ENCODE assay signal across 8 mouse cellular contexts in genomic region chr4:109165521-109166173, GRCm38 (mm10). TPM values are rescaled to one million over a fixed set of nuclear protein-coding genes. Genes with fewer than 3 reads are reported as not detected.
DNase-seq lines count a peak whose midpoint lies in the region; ATAC-seq and TF ChIP-seq lines count a peak whose summit lies in the region.

No protein-coding gene starts in this region.

- no peaks in the 10 kb centered on the region for H3K27me3 ChIP-seq in intestine, postnatal 0 days (replicated peaks; ENCODE audit: control insufficient read depth, insufficient read depth, low read length)
- no peaks in the 10 kb centered on the region for H3K27me3 ChIP-seq in intestine, embryonic 16.5 days (replicated peaks; ENCODE audit: control insufficient read depth, insufficient read depth, low read length)
- H3K27me3 ChIP-seq in kidney, adult 2 months (replicated peaks; ENCODE audit: control insufficient read depth, insufficient read depth, low read length), result no peaks in the 10 kb centered on the region
- no peaks in the 10 kb centered on the region for H3K27me3 ChIP-seq in stomach, postnatal 0 days (ENCODE audit: control insufficient read depth, insufficient read depth, low read length)

- H3K4me2 ChIP-seq in intestine, postnatal 0 days (replicated peaks; ENCODE audit: low read depth), result no peak overlapping the region
- no peak overlapping the region for H3K4me2 ChIP-seq in intestine, embryonic 16.5 days (ENCODE audit: low read depth, low read length)
- H3K4me2 ChIP-seq in stomach, postnatal 0 days (replicated peaks; ENCODE audit: low read depth), result no peak overlapping the region

- TF ChIP-seq CTCF in intestine, postnatal 0 days (IDR thresholded peaks at IDR 0.05; ENCODE audit: low read depth), result peak; percentile 90
- TF ChIP-seq CTCF in kidney, adult 2 months (conservative IDR thresholded peaks at IDR 0.05; ENCODE audit: insufficient read depth, insufficient read length, low read depth, low read length), result peak; percentile 86
- peak; percentile 94 for TF ChIP-seq CTCF in stomach, postnatal 0 days (IDR thresholded peaks at IDR 0.05; ENCODE audit: low read depth)

- ATAC-seq in intestine, postnatal 0 days, result no peak
- no peak for ATAC-seq in intestine, embryonic 16.5 days
- ATAC-seq in monocyte, adult 5-6 weeks (replicated peaks; ENCODE audit: insufficient number of reproducible peaks, low FRiP score, low TSS enrichment, poor library complexity, severe bottlenecking), result peak; percentile 50
- no peak for ATAC-seq in stomach, postnatal 0 days (ENCODE audit: low FRiP score, low TSS enrichment)

- no peak overlapping the region for H3K9ac ChIP-seq in intestine, postnatal 0 days (ENCODE audit: low read depth, low read length)
- H3K9ac ChIP-seq in intestine, embryonic 16.5 days (ENCODE audit: low read depth, low read length), result no peak overlapping the region
- no peak overlapping the region for H3K9ac ChIP-seq in stomach, postnatal 0 days (ENCODE audit: low read length)

- TF ChIP-seq POLR2A in kidney, adult 2 months (IDR thresholded peaks at IDR 0.05; ENCODE audit: low read depth, low read length), result no peak

- peak; percentile 90 to 93 for DNase-seq in cerebellum, postnatal 10 days
- DNase-seq in gastrocnemius, adult 18-20 months (ENCODE audit: low spot score), result peak; percentile 93
- DNase-seq in kidney, adult 2 months, result peak; percentile 90
- peak; percentile 80 for DNase-seq in left cerebral cortex, postnatal 4 days
- peak; percentile 80 for DNase-seq in stomach, postnatal 0 days (ENCODE audit: low spot score)

- no peak for TF ChIP-seq EP300 in stomach, postnatal 0 days (optimal IDR thresholded peaks at IDR 0.05)

- intact Hi-C loops in left cerebral cortex, postnatal 4 days (cut with DNase I), result no loop called here

- H3K36me3 ChIP-seq in intestine, postnatal 0 days (ENCODE audit: control insufficient read depth, insufficient read depth), result no peaks in the 10 kb centered on the region; the same call in 1 of the 2 replicates
- H3K36me3 ChIP-seq in intestine, embryonic 16.5 days (ENCODE audit: control insufficient read depth, insufficient read depth, low read length), result no peaks in the 10 kb centered on the region
- H3K36me3 ChIP-seq in kidney, adult 2 months (ENCODE audit: control insufficient read depth, insufficient read depth, low read length), result no peaks in the 10 kb centered on the region
- H3K36me3 ChIP-seq in stomach, postnatal 0 days (ENCODE audit: control insufficient read depth, insufficient read depth, low read length), result no peaks in the 10 kb centered on the region

- H3K4me3 ChIP-seq in intestine, postnatal 0 days (ENCODE audit: low read depth, low read length), result no peak overlapping the region
- no peak overlapping the region for H3K4me3 ChIP-seq in intestine, embryonic 16.5 days (ENCODE audit: low read length)
- H3K4me3 ChIP-seq in kidney, adult 2 months (ENCODE audit: insufficient read depth, low read depth, low read length), result no peak overlapping the region
- no peak overlapping the region for H3K4me3 ChIP-seq in stomach, postnatal 0 days (ENCODE audit: low read depth, low read length)

- H3K27ac ChIP-seq in intestine, postnatal 0 days (ENCODE audit: low read depth, low read length), result no peak overlapping the region
- H3K27ac ChIP-seq in intestine, embryonic 16.5 days (ENCODE audit: low read length), result no peak overlapping the region
- no peak overlapping the region for H3K27ac ChIP-seq in kidney, adult 2 months (ENCODE audit: insufficient read depth, low read depth, low read length)
- H3K27ac ChIP-seq in stomach, postnatal 0 days (replicated peaks), result no peak overlapping the region

- no peaks in the 10 kb centered on the region for H3K9me3 ChIP-seq in intestine, postnatal 0 days (ENCODE audit: control insufficient read depth)
- H3K9me3 ChIP-seq in intestine, embryonic 16.5 days (ENCODE audit: control insufficient read depth, low read length), result no peaks in the 10 kb centered on the region
- no peaks in the 10 kb centered on the region for H3K9me3 ChIP-seq in stomach, postnatal 0 days (ENCODE audit: control insufficient read depth, low read length)

- H3K4me1 ChIP-seq in intestine, postnatal 0 days (replicated peaks; ENCODE audit: control insufficient read depth, insufficient read depth, low read length), result no peaks in the 10 kb centered on the region
- no peaks in the 10 kb centered on the region for H3K4me1 ChIP-seq in intestine, embryonic 16.5 days (ENCODE audit: control insufficient read depth, insufficient read depth, low read length)
- H3K4me1 ChIP-seq in kidney, adult 2 months (ENCODE audit: control insufficient read depth, insufficient read depth, low read length), result peaks cover 4% of the 10 kb centered on the region; the same call in 1 of the 2 replicates
- no peaks in the 10 kb centered on the region for H3K4me1 ChIP-seq in stomach, postnatal 0 days (replicated peaks; ENCODE audit: control insufficient read depth, insufficient read depth)

- 33% methylated on average over 12 of the region's 12 CpGs for WGBS in intestine, postnatal 0 days
- 35% methylated on average over 12 of the region's 12 CpGs for WGBS in intestine, embryonic 16.5 days
- 23% methylated on average over 12 of the region's 12 CpGs for WGBS in kidney, adult 2 months
- WGBS in stomach, postnatal 0 days, result 32% methylated on average over 12 of the region's 12 CpGs

RNA-seq across cellular contexts. Expression of gene Osbpl9, which starts 36.4 kb away (rescaled TPM):
- polyA plus RNA-seq in intestine, postnatal 0 days (2015; fragmentation: Nextera tagmentation; extraction: Ambion mirVana), result 32.5 and 34.4 TPM in 2 replicates
- polyA plus RNA-seq in intestine, embryonic 16.5 days (2015; fragmentation: Nextera tagmentation; extraction: Ambion mirVana), result 50.4 and 53.5 TPM in 2 replicates
- total RNA-seq in gastrocnemius, adult 18-20 months (2021), result 100 to 1,000 TPM in 1 of 2 experiments, 10 to 100 TPM in 1; 91.6 to 107 TPM
- polyA plus RNA-seq in kidney, adult 2 months (2012; rRNA removed), result 182 and 201 TPM in 2 replicates
- 10 to 100 TPM; 66.6 to 81.4 TPM for total RNA-seq in left cerebral cortex, postnatal 4 days (2021)
- total RNA-seq in monocyte, adult 5-6 weeks (2017), result 182 to 250 TPM (median 202 TPM) in 3 replicates
- 45.0 and 45.5 TPM in 2 replicates for polyA plus RNA-seq in stomach, postnatal 0 days (2015; fragmentation: Nextera tagmentation; extraction: Ambion mirVana)
